Mouse (Mus musculus) limb, embryonic 10.5 days (tissue): ENCODE data around the gene Slc9a8. TPM values are rescaled to one million over a fixed set of nuclear protein-coding genes. Genes with fewer than 3 reads are reported as not detected.
"Not testable (repeated sequence)": the region's sequence is repeated elsewhere in the genome, so short reads cannot be mapped to it uniquely, and the experiment has no call there.

ENCODE experiments used
- DNase-seq: peaks from one replicate; pipeline ENCODE4 v3.0.0-alpha.2; 2017; ENCODE audit warnings: low spot score
- H3K27ac ChIP-seq: fragments of 300-500 bp; sonication (generic); 2 replicates; pipeline ENCODE4 v1.5.1; 2016; ENCODE audit warnings: mild to moderate bottlenecking
- H3K27me3 ChIP-seq: fragments of 300-500 bp; sonication (generic); 2 replicates; pipeline ENCODE4 v1.6.1; 2016; ENCODE audit warnings: low read depth, mild to moderate bottlenecking; ENCODE audit not compliant: poor library complexity, severe bottlenecking
- H3K36me3 ChIP-seq: fragments of 300-500 bp; sonication (generic); 2 replicates; pipeline ENCODE4 v1.6.1; 2016; ENCODE audit warnings: mild to moderate bottlenecking, moderate library complexity
- H3K4me1 ChIP-seq: fragments of 300-500 bp; sonication (generic); 2 replicates; pipeline ENCODE4 v1.6.1; 2016
- H3K4me3 ChIP-seq: fragments of 300-500 bp; sonication (generic); 2 replicates; pipeline ENCODE4 v1.5.1; 2016; ENCODE audit warnings: mild to moderate bottlenecking, moderate library complexity
- H3K9me3 ChIP-seq: fragments of 300-500 bp; sonication (generic); replicated peaks from 2 replicates; pipeline ENCODE4 v1.6.1; 2016; ENCODE audit warnings: mild to moderate bottlenecking
- WGBS: fragments of 180-500 bp; shearing (Covaris S2); methylation state at CpG from one replicate; pipeline ENCODE4 v1.1.7; 2016; 5-methylcytosine and 5-hydroxymethylcytosine counted together
- polyA plus RNA-seq: library from polyadenylated mRNA; unstranded; fragments of >200 nt; fragmentation: Nextera tagmentation; extraction: Ambion mirVana; gene quantifications from 2 replicates; pipeline ENCODE4 v1.2.1, GENCODE M21; 2016

The Slc9a8 gene
- polyA plus RNA-seq, 1 experiment from 2014 or later: 32.0 TPM

- no peaks in the 10 kb centered on the region for H3K4me1 ChIP-seq
- H3K27ac ChIP-seq: no peak overlapping the region
- no peak for DNase-seq
- no peaks in the 10 kb centered on the region for H3K9me3 ChIP-seq
- no peak overlapping the region for H3K4me3 ChIP-seq
- no peaks in the 10 kb centered on the region for H3K36me3 ChIP-seq
- H3K27me3 ChIP-seq: no peaks in the 10 kb centered on the region
- WGBS: 86% methylated on average over 6 of the region's 6 CpGs
These were observed 34.5 kb upstream of the Slc9a8 start for GRCm38 (mm10) chr2:167386998-167387397.

GRCm38 (mm10) chr2:167394426-167394825 is 27.1 kb upstream of the Slc9a8 start:
- H3K36me3 ChIP-seq: no peaks in the 10 kb centered on the region
- 85% methylated on average over 7 of the region's 7 CpGs for WGBS
- H3K27me3 ChIP-seq: no peaks in the 10 kb centered on the region
- H3K9me3 ChIP-seq: no peaks in the 10 kb centered on the region
- H3K4me1 ChIP-seq: no peaks in the 10 kb centered on the region
- H3K4me3 ChIP-seq: no peak overlapping the region
- DNase-seq: no peak
- H3K27ac ChIP-seq: no peak overlapping the region

- not testable (repeated sequence) for H3K4me1 ChIP-seq, H3K4me3 ChIP-seq, H3K27me3 ChIP-seq, H3K36me3 ChIP-seq, H3K9me3 ChIP-seq, H3K27ac ChIP-seq, DNase-seq
- 96% methylated on average over 9 of the region's 9 CpGs for WGBS
These were observed 25.1 kb upstream of the Slc9a8 start for GRCm38 (mm10) chr2:167396420-167396819.

- no peak for DNase-seq
- 59% methylated on average over 4 of the region's 4 CpGs for WGBS
- Histone ChIP-seq H3K9me3 (no peaks in the 10 kb centered on the region), H3K27me3 (no peaks in the 10 kb centered on the region), H3K36me3 (no peaks in the 10 kb centered on the region), H3K4me3 (no peak overlapping the region), H3K4me1 (no peaks in the 10 kb centered on the region), H3K27ac (no peak overlapping the region)
These were observed 22.5 kb upstream of the Slc9a8 start for GRCm38 (mm10) chr2:167399012-167399411.

DNA sequence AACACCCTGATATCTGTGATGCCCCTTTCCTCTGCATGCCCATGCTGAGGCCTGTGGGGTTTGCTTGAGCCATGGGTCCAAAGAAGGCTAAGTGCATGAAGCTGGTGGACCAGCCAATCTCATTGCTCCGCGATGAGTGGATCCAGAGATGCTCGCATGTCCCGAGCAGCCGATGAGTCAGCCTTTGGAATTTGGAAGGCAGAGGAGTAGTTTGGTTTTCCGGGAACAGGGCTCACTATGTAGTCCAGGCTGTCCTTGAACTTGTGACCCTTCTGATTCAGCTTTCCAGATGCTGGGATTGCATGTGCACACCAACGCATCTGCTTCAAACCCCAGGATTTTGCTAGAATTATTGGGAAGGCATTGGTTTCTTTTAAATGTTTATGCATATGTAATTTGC is 21.9 kb upstream of the Slc9a8 start:
- Histone ChIP-seq H3K9me3 (no peaks in the 10 kb centered on the region), H3K36me3 (no peaks in the 10 kb centered on the region), H3K4me1 (no peaks in the 10 kb centered on the region), H3K27ac (no peak overlapping the region), H3K27me3 (no peaks in the 10 kb centered on the region), H3K4me3 (no peak overlapping the region)
- 90% methylated on average over 7 of the region's 7 CpGs for WGBS
- no peak for DNase-seq

DNA sequence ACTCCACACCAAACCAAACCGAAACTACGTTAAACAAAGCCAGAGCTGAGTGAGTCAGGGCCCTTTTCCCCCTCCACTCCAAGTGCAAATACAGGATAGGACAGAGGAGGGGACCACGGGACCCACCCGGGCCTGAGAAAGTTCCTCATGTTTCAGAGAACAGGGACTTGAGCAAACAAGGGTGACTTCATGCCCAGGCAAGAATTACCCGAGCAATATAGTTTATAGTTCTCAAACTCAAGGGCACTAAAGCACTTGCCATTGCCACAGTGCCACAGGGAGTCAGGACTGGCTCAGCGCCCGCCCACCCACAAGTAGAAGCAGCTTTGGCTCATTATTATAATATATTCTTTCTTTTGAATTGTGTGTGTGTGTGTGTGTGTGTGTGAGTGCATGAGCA is 18.4 kb upstream of the Slc9a8 start:
- H3K27ac ChIP-seq: no peak overlapping the region
- WGBS: 83% methylated on average over 7 of the region's 7 CpGs
- no peaks in the 10 kb centered on the region for H3K27me3 ChIP-seq

GRCm38 (mm10) chr2:167405101-167405880 is 16.2 kb upstream of the Slc9a8 start:
- no peak overlapping the region for H3K27ac ChIP-seq
- no peak for DNase-seq
- no peaks in the 10 kb centered on the region for H3K4me1 ChIP-seq
- no peaks in the 10 kb centered on the region for H3K9me3 ChIP-seq
- no peaks in the 10 kb centered on the region for H3K27me3 ChIP-seq
- no peak overlapping the region for H3K4me3 ChIP-seq
- 86% methylated on average over 20 of the region's 20 CpGs for WGBS
- no peaks in the 10 kb centered on the region for H3K36me3 ChIP-seq

More for the DNA sequence above, 18.4 kb upstream of the Slc9a8 start:
- Histone ChIP-seq H3K9me3 (no peaks in the 10 kb centered on the region), H3K4me1 (no peaks in the 10 kb centered on the region), H3K4me3 (no peak overlapping the region), H3K36me3 (no peaks in the 10 kb centered on the region)
- DNase-seq: no peak

DNA sequence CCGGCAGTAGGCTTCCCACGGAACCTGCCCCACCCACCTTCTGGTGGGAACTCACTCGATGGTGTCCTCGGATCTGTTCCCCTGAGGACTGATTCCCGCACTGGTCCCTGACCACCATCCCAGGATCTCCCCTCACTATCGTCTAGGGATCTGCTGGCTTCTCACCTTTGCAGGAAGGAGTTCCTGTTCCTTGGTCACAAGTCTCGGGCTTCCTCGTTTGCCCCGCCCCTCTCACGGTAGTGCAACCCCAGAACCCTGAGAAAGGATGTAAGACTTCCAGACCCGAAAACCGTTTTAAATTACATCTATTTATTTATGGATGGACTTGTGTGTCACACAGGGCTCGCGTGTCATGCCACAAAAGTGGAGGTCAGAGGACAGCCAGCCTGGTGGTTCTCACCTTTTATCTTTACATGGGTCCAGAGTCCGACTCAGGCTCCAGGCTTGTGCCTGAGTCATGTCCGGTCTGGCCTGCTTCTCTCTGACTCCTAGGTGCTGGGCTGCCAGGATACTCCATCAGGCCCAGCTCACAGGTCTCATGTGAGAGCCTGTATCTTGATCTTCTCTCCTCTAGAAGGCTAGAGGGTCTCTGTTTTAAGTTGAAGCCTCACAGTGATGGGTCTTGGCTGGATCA is 14.1 kb upstream of the Slc9a8 start:
- Histone ChIP-seq H3K36me3 (no peaks in the 10 kb centered on the region), H3K4me1 (no peaks in the 10 kb centered on the region), H3K4me3 (no peak overlapping the region), H3K27me3 (no peaks in the 10 kb centered on the region), H3K9me3 (no peaks in the 10 kb centered on the region), H3K27ac (no peak overlapping the region)
- DNase-seq: no peak
- WGBS: 95% methylated on average over 16 of the region's 16 CpGs

GRCm38 (mm10) chr2:167414461-167414860 is 7.1 kb upstream of the Slc9a8 start:
- Histone ChIP-seq H3K27ac (no peak overlapping the region), H3K27me3 (no peaks in the 10 kb centered on the region), H3K36me3 (no peaks in the 10 kb centered on the region), H3K4me1 (no peaks in the 10 kb centered on the region), H3K9me3 (no peaks in the 10 kb centered on the region), H3K4me3 (no peak overlapping the region)
- DNase-seq: no peak
- WGBS: 92% methylated on average over 5 of the region's 5 CpGs

GRCm38 (mm10) chr2:167415970-167416563 is 5.4 kb upstream of the Slc9a8 start:
- WGBS: 77% methylated on average over 9 of the region's 9 CpGs

DNA sequence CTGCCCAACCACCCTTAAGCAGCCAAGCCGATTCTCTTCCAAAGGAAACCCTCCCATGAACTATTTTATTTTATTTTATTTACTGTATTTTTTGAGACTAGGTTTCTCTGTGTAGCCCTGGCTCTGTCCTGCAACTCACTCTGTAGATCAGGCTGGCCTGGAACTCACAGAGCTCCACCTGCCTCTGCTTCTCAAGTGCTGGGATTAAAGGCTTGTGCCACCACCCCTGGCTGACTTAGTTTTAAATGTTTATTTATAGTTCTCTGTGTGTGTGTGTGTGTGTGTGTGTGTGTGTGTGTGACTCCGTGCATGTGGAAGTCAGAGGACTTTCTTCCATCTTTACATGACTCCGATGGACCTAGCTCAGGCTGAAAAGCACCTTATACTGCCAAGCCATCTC is 4.5 kb upstream of the Slc9a8 start:
- H3K4me1 ChIP-seq: peaks cover 8% of the 10 kb centered on the region
- WGBS: 90% methylated on average over 3 of the region's 3 CpGs
- no peaks in the 10 kb centered on the region for H3K27me3 ChIP-seq
- no peaks in the 10 kb centered on the region for H3K9me3 ChIP-seq
- H3K27ac ChIP-seq: no peak overlapping the region
- H3K4me3 ChIP-seq: no peak overlapping the region
- DNase-seq: no peak
- H3K36me3 ChIP-seq: no peaks in the 10 kb centered on the region

More at GRCm38 (mm10) chr2:167415970-167416563, 5.4 kb upstream of the Slc9a8 start:
- Histone ChIP-seq H3K27ac (0 out of 2 replicates have a peak overlapping the region, but pooled peaks have one; percentile 33), H3K4me3 (no peak overlapping the region), H3K9me3 (no peaks in the 10 kb centered on the region), H3K4me1 (peaks cover 8% of the 10 kb centered on the region), H3K36me3 (no peaks in the 10 kb centered on the region), H3K27me3 (no peaks in the 10 kb centered on the region)
- no peak for DNase-seq

DNA sequence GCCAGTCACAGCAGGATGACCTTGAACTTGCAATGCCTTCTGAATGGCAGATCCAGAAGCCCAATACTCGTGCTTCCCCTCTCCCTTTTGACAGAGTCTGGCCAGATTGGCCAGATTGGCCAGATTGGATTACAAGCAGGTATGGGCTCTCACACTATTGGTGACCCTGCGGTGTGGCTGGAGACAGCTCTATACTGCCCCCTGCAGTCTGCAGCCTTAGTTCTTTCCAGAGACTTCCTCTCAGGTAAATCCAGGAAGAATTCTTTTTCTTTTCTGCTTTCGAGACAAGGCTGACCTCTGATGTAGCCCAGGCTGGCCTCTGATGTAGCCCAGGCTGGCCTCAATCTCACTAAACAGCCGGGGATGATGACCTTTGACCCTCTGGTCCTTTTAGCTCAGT is 3.8 kb upstream of the Slc9a8 start:
- WGBS: 33% methylated on average over 4 of the region's 4 CpGs
- H3K9me3 ChIP-seq: no peaks in the 10 kb centered on the region

GRCm38 (mm10) chr2:167419204-167419603 is 2.3 kb upstream of the Slc9a8 start:
- 43% methylated on average over 1 of the region's 1 CpGs for WGBS
- Histone ChIP-seq H3K27ac (no peak overlapping the region), H3K36me3 (peaks cover 6% of the 10 kb centered on the region), H3K4me3 (no peak overlapping the region), H3K4me1 (peaks cover 18% of the 10 kb centered on the region), H3K27me3 (no peaks in the 10 kb centered on the region), H3K9me3 (no peaks in the 10 kb centered on the region)
- peak; percentile 75 for DNase-seq

More for the DNA sequence above, 3.8 kb upstream of the Slc9a8 start:
- Histone ChIP-seq H3K4me1 (peaks cover 12% of the 10 kb centered on the region), H3K27ac (no peak overlapping the region), H3K4me3 (no peak overlapping the region), H3K27me3 (no peaks in the 10 kb centered on the region), H3K36me3 (no peaks in the 10 kb centered on the region)
- peak; percentile 75 for DNase-seq
